Mouse (Mus musculus): ENCODE results near the gene Sugp2.

Gene Sugp2

DNA sequence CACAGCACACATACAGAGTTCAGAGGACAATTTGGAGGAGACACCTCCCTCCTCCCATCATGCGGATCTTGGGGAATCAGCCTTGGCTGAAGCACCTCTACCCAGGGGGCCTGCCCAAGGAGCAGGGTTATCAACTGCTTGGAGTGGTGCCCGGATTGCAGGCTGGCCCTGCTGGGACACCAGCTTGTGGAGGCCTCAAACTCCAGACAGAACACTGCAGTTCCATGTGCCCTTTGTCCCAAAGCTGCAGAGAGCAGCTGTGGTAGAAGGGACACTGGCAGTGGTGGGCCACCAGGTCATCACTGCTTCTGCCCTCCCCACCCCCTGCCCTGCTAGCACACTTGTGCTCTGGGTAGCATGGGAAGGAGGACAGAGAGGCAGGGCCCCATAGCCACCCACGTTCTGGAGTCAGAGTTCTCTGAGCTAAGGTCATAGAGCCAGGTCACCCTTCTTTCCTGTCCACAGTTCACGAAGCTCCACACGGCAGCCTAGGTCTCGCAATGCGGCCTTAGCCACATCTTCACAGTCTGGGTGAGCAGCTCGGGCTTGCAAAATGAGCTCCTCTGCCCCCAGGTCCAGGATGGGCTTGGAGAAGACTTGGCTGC is 13.7 kb upstream of the Sugp2 start:
- in situ Hi-C loops (cut with MboI, MseI) = no loop called here

DNA sequence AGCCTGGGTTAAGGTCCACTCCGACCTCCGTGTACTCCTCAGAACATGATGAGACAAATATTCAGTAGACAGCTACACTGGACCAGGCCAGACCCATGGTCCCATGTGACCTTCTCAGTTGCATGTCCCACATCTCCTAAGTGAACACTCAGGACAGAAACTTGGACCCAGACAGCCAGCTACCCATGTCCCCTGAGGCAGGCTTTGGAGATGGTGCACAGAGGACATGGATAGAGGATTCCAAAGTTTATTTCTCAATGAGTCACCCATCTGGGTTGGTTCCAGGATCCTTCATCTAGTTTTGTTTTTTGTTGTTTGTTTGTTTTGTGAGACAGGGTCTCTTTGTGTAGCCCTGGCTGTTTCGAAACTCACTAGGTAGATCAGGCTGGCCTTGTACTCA is 13.1 kb upstream of the Sugp2 start:
- in situ Hi-C loops (cut with MboI, MseI) = no loop called here

GRCm38 (mm10) chr8:70222041-70222440 is 12.0 kb upstream of the Sugp2 start:
- in situ Hi-C loops (cut with MboI, MseI) = no loop called here

DNA sequence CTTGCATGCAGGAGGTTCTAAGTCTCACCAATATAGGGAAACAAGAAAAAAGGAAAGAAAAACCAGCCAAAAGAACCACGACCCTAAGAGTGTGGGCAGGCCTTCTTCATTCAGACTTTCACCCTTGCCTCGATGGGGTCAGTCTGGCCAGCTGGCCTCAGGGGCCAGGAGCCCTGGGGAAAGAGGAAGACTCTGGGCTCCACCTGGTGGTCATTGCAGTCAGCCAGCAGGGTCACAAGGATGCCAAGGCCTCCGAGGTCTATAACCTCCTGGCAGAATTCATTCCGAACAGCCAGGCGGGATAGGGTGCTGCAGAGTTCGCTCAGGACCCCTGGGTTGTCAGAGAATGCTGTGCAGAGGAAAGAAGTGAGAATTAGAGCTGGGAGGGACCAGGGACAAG is 10.7 kb upstream of the Sugp2 start:
- in situ Hi-C loops (cut with MboI, MseI) = no loop called here

- in situ Hi-C loops (cut with MboI, MseI) = no loop called here
These were observed 6.0 kb upstream of the Sugp2 start for GRCm38 (mm10) chr8:70227997-70228396.

DNA sequence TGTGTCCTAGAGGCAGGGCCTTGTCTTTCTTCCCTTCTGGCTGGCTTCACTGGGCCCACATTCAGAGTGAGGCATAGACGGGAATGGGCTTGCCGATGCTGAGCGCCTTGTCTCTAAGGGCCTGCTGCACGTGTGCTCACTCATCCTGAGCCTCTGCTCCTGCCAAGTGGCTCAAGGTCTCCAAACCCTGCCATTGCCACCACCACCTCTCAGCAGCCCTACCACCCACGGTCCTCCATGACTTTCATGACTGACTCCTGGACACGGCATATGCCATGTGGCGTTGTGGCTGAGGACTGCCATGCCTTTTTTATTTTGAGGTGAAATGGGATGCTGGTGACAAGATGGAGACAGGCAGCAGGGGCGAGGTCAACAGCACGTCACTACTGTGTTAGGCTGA is 3.2 kb upstream of the Sugp2 start:
- in situ Hi-C loops (cut with MboI, MseI) = no loop called here

- in situ Hi-C loops (cut with MboI, MseI) = no loop called here
These were observed 420 bp upstream of the Sugp2 start for GRCm38 (mm10) chr8:70233606-70234005.

DNA sequence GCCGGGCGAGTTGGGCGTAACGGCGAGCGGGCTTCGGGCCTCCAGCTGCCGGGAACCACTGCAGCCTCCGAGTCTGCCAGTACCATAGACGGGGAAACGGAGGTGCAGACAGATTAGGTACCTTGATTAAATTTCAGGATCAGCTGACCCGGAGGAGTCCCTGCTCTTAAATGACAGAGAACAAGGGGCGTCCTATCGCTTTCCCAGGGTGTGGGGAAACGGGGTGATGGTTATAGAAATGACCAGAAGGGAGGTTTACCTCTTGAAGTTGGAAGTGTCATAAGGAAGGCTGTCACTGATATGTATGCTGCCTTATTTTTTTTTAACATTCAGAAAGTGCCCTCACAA is 729 bp downstream of the Sugp2 start:
- in situ Hi-C loops (cut with MboI, MseI) = no loop called here

DNA sequence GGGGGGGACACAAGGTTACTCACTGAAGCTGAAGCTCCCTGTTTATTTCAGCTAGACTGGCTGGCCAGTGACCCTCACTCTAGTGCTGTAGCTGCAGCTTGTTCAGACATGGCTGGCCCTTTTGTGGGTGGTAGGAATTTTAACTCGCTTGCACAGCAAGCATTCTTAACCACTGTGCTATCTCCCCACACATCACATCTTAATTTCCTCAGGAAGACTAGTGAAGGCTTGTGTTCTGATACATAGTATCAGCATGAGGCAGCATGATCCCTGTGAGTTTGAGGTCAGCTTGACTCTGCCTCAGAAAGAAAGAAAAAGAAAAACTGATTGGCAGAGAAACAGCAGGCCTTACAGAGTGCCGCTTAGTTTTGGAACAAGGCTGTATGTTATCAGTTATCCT is 3.8 kb downstream of the Sugp2 start:
- in situ Hi-C loops (cut with MboI, MseI) = no loop called here

- in situ Hi-C loops (cut with MboI, MseI) = no loop called here
These were observed 6.6 kb downstream of the Sugp2 start for GRCm38 (mm10) chr8:70240642-70241041.

DNA sequence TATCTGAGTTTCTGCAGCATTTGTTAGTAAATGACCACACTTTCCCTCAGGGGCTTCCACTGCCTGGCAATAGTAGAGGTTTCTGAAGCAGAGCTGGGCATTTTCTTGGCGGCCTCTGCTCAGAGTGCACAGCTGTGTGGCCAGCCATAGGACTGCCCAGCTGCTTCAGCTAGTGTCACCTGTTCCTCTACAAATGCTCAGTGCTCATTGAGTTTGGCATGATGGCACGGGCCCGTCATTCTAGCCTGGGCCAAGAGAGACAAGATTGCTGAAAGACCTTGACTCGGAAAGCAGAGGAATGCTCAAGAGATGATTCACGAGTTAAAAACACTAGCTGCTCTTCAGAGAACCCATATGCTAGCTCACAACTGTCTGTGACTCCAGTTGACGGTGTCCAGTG is 12.6 kb downstream of the Sugp2 start:
- in situ Hi-C loops (cut with MboI, MseI) = no loop called here

DNA sequence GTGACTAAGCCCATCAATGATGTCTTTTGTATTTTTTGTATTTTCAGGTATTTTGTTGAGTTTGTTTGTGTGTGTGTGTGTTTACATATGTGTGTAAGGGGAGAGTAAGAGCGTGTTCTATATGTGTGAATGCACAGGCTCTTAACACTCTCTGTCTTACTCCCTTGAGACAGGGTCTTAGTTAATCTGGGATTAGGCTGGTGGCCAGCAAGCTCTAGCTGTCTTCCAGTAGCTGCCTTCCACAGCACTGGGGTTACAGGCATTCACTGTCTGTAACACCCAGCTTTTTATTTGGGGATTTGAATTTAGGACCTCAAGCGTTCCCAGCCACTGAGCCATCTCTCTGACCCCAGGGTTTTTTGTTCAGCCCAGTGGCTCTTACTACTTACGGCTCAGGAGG is 13.8 kb downstream of the Sugp2 start:
- in situ Hi-C loops (cut with MboI, MseI) = no loop called here

DNA sequence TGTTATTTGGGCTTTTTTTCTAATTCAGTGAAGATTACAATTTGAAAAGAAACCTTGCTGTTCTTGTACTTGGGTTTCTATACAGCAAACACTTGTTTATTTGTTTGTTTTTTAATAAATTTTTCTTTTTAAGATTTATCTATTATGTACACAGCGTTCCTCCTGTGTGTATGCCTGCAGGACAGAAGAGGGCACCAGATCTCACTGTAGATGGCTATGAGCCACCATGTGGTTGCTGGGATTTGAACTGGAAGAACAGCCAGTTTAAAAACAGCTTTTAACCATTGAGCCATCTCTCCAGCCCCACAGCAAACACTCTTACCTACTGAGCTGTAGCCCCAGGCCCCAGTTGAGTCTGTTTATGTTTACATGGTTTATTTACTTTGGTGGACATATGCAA is 20.6 kb downstream of the Sugp2 start:
- in situ Hi-C loops (cut with MboI, MseI) = no loop called here

DNA sequence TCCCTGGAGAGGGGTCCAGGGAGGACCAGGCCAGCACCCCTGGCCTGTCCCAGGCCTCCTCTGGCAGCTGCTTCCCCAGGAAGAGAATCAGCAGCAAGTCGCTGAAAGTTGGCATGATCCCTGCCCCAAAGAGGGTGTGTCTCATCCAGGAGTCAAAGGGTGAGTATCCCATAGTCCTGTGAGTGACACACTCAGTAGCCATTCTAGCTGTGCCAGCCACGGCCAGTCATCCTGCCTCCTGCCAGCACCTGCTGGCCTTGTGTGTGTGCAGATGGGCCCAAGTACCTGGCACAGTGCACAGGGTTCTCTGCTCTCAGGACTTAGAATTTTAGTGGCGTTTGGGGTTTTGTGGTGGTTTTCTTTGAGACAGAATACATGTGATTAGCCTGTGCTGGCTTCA is 23.4 kb downstream of the Sugp2 start:
- in situ Hi-C loops (cut with MboI, MseI) = no loop called here

- in situ Hi-C loops (cut with MboI, MseI) = no loop called here
These were observed 24.6 kb downstream of the Sugp2 start for GRCm38 (mm10) chr8:70258600-70258999.

DNA sequence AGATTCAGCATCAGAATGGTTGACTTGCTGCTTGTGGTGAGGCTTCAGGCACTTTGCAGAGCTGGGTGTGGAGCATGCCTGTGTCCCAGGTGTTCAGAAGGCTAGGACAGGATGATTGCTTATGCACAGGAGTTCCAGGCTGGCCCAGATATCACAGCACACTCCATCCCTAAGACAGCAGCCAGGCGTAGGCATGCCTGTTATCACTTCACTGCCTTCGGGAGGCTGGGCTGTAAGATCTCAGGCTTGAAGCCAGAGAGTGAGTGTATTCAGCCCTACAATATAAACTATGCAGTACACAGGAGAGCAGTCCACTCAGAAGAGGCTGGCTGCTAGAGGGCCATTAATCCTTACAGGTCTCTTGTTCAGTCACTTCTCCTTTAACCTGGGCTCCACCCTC is 25.0 kb downstream of the Sugp2 start:
- in situ Hi-C loops (cut with MboI, MseI) = no loop called here

DNA sequence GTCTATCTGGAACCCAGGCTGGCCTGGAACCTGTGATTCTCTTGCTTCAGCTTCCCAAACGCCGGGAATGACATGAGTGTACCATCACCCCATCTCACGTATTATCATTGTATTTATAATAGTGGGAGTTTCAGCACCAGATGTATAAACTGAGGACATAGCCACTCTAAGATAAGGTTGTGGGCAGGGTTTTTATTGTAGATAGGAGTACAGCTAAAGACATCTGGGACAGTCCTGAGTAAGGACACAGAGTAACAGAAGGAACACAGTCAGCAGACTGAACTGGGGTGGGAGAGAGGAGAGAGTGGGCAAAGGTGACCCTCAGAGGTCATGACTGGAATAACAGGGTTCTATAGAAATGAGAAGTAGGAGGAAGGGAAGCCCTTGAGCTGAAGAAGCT is 33.6 kb downstream of the Sugp2 start:
- in situ Hi-C loops (cut with MboI, MseI) = no loop called here

DNA sequence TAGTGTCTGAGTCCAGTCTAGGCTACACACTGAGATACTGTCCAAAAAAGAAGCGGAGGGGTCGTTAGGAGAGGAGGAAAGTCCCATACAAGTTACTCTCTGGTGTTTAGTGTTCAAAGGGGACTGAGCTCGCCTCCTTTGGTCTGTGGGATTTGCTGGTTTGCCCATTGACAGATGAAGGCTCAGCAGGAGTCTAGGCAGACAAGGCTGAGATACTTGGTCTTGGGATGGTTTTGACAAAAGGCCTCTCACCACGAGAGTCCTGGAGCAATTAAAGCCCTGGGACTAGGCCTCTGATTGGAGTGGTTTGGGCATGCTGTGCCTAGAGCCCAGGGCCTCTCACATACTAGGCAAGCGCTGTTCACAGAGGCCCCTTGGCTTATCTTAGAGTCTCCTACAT is 34.3 kb downstream of the Sugp2 start:
- in situ Hi-C loops (cut with MboI, MseI) = no loop called here

- in situ Hi-C loops (cut with MboI, MseI) = no loop called here
These were observed 35.0 kb downstream of the Sugp2 start for GRCm38 (mm10) chr8:70268799-70269565.

DNA sequence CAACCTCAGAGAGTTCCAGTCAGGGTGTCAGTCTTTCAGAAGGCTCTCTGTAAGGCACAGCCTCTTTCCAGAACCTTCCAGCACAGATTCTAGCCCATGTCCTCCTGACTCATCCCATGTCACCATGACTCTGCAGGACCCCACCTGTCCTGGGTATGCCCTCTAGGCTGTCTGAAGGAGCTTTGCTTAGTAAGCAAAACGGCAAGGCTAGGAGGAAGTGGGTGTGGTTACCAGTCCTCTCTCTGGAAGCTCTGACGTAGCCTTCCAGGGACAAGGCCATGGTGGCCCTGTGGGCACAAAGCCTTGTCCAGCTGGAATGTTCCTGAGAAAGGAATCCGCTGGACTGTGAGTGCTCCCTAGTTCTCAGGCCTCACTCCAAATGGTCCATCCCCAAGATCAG is 38.9 kb downstream of the Sugp2 start:
- in situ Hi-C loops (cut with MboI, MseI) = no loop called here

DNA sequence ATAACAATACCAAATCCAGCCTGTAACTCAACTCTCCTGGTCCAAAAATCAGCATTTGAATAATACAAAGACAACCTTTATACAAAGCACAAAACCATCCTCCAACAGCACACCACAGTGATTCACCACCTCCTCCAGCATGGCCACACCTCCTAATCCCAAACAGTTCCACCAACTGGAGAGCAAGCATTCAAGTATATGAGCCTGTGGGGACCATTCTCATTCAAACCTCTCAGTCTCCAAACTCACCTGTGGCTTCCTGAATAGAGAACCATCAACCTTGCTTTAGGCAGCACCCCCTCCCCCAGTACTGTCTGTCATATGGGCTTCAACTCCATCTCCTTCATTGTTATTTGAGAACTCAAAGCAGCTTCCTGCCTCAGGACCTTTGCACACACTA is 40.3 kb downstream of the Sugp2 start:
- in situ Hi-C loops (cut with MboI, MseI) = no loop called here

DNA sequence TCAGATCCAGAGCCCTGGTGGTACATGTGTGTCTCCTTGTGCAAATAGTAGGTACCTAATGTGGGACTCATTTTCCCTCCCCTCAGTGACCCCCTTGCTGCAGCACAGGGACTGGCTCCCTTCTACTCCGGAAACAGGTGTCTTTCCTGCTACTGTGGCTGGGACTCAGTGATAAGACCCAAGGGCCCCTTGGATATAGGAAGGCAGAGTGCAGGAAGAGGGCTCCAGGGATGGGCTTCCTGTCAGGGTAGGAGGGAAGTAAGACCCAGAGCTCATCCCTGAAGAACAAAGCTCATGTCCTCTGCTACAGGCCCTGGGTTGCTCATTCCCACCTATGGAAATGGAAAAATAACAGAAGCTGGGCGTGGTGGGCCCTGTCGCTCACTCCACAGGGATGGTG is 42.5 kb downstream of the Sugp2 start:
- in situ Hi-C loops (cut with MboI, MseI) = no loop called here

- in situ Hi-C loops (cut with MboI, MseI) = no loop called here
These were observed 44.1 kb downstream of the Sugp2 start for GRCm38 (mm10) chr8:70278175-70278574.

GRCm38 (mm10) chr8:70279266-70279665 is 45.2 kb downstream of the Sugp2 start:
- in situ Hi-C loops (cut with MboI, MseI) = no loop called here
